Mouse (Mus musculus) adrenal gland, postnatal 4 days (tissue): ENCODE results near the gene Akap8. TPM values are rescaled to one million over a fixed set of nuclear protein-coding genes. Genes with fewer than 3 reads are reported as not detected.

Experiments used
- DNase-seq, 2 experiments: peaks; one replicate each; pipeline ENCODE4 v3.0.0; 2021 to 2022; ENCODE audit warnings: low spot score in 2 of 2, mixed read lengths in 2 of 2
- total RNA-seq, 2 experiments: library from RNA; stranded (reverse); gene quantifications; 2 replicates each; pipeline ENCODE4 v1.2.3; 2021

Akap8 gene
- total RNA-seq, 2 experiments from 2014 or later, result 129 to 130 TPM

DNA sequence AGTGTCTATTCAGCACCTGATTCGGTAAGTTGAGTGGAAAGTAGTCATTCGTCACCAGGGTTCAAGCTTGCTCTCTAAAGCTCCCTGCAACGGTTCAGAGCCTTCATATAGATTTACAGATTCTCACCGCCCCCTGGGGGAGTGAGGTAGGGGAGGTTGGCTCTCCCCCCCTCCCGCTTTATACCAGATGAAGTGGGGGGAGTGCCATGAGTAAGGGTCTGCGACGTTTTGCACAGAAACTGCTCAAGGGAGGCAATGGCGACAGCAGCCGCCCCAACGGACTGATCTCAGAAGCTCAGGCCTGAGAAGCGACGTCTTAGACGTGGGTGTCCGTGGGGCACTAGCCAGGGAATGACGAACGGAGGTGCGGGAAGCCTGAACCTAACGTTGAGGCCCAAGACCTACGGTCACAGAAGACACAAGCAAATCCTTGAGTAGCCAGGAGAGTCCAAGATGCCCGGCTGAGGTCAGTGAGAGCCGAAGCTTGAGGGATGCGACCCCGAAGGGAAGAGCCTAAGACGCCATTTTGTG, 28.9 kb upstream of the Akap8 start:
- no peak for DNase-seq

DNA sequence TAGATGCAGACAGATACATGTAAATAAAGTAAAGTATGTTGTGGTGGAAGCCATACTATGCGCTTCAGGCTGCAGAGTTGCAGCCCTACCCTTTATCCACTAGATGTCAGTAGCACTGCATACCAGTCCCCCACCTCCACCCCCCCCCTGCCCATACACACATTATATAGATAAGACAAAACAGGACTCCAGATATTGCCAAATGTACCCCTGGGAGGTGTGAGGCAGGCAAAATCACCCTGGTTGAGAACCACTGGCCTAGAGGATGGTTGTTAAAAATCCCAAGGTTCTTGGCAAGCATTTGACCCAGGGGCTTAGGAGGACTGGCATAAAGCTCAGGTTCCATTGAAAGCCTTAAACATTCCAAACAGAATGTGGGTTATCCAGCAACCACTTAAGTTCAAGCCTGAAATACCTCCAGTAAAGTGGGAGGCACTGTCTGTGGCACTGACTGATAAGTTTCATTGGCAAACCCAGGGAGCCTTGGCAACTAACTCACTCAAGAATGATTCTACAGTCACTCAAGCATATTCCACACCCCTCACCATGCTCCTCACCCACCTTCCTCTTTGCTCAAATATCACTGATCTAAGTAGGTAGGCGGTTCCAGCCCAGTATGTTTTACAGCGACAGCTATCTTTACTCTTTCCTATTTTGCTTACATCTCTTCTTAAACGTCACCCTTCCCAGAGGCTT, 28.1 kb upstream of the Akap8 start:
- DNase-seq, result no peak

DNA sequence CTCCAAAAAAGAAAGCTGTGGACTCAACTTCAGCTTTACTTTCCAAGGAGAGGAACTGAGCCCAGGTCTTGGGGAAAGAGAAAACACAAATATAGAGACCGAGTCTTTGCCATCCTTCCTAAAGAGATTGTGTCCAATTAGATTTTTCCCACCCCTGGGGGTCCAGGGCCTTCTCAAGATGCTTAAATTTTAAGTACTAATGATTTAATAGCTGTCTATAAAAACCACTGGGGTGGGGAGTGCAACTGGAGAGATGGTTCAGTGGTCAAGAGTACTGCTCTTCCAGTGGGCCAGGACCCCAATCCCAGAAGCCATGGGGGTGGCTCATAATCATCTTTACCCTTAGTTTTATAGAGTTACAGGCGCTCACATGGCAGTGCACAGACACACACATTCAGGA, 27.4 kb upstream of the Akap8 start:
- no peak for DNase-seq

DNA sequence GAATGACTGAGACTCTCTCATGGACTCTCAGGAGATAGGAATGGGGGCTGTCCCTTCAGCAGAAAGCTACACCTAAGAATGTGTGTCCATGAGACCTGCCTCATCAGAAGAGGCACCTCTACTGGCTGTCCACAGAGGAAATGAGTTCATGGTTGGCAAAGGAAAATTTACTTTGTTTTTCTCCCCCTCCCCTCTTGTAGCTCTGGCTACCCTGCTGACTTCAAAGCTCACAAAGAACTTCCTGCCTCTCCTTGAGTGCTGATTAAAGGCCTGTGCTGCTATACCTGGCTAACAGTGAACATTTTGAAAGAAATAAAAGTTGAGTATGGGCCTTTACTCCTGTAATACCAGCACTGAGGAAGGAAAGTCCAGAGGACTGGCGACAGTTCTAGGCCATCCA, 20.1 kb upstream of the Akap8 start:
- DNase-seq, result no peak

DNA sequence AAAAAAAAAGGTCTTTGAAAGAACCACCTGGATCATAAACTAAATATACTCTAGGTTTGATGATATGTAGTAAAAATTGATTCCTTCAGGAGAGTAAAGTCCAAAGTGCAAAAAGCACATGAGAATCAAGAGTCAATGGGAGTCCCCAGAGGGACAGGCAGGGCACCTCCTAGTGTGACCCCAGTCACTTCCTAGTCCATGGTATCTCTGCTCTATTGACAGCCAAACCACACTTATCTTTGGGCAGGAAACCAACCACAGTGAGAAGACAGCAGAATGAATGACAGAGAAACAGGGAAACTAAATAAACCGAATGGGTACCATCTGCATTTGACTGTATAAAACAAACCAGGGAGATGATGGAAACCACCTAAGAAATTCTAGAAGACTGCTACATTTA, 19.1 kb upstream of the Akap8 start:
- DNase-seq, result no peak

DNA sequence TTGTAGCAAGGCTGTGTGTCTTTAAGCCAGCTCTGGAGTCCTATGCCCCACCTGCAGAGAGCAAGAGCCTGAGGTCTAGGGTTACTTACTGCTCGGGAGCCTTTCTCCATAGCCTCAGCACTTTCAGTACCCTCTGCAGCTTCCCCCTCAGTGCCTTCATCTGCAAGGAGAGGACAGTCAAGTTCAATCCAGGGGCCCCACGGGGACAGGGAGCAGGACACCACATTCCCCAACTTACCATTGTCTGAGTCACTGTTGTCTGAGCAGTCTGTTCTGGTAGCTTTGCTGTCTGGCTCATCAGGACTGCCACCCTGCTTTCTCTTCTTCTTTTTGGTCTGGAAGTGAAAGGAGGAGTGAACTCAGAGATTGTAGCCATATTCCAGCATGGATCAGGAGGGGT, 14.8 kb upstream of the Akap8 start:
- DNase-seq, result no peak

DNA sequence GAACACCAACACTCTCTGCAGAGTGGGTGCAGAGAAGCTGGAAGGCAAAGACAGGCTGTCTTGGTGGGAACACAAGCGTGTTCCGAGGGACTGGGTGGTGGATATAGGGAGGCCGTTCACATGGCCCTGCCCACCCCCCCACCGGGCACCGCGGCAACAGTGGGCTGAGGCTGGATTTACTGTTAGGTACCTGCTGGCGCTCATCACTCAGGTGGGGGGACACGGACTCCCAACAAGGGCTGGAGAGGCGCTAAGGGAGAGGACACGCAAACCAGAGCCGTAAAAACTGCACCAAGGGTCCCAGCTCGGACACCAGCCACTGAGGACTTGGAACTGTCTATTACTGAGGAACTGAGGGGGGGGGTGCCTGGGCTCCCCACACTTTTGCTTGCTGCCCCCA, 13.9 kb upstream of the Akap8 start:
- DNase-seq, result no peak

DNA sequence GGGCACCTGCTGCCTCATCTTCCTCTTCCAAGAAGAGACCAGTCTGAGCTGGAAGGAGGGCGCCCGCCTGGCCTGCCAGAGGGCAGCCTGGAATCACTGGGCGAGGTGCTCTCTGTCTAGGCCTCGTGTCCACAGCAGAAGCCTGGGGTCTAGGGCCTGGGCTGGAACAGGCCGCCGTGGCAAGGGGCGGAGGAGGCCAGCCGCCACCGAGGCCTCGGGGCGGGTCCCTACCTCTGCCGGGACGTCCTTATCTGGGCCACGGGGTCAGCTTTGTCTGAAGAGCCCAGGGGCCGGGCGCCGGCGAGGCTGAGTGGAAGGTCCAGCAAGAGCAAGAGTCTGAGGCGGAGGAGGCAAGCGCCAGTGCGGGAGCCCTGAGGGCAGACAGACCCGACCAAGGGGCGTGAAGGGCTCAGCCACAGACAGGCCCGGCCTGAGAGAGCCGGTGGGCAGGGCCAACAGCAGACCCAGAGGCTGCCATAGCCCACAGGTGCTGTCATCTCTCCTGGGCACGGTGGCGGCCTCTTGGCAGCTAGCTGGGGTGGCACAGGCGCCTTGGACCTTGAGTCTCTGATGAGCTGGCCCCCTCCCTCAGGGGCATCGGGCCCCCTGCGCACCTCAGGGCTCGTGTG, 12.8 kb upstream of the Akap8 start:
- DNase-seq, result no peak

DNA sequence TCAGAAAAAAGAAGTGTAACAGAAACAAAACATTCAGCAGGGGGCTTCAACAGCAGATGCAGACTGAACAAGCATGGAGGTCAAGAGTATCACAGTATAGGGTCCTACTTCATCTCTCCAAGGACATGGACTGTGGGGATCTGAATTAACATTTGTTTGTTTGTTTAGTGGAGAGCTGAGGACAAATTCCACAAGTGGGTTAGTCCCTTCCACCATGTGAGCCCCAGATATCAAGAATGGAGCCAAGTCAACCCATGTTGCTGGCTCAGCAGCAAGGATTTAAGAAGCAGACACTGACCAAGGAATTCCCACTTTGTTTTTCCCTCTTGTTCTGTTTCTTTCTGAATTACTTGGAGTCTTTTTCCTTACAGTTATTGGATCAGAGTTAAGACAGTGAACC, 6.5 kb upstream of the Akap8 start:
- no peak for DNase-seq

DNA sequence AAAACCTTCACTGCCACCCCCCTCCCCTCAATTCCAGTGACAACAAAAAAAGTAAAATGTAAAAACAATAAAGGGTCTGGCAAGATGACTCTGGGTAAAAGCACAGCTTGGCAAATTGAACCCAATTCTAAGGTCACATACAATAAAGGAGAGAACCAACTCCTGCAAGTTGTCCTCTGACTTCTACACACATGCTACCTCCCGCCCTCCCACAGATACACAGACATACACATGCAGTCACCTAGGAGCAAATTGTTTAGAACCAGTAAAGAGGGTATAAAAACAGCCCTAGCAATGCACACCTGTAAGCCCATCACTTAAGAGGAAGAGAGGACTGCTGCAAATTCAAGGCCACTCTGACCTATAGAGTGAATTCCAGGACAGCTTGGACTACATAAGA, 1.8 kb upstream of the Akap8 start:
- no peak for DNase-seq

DNA sequence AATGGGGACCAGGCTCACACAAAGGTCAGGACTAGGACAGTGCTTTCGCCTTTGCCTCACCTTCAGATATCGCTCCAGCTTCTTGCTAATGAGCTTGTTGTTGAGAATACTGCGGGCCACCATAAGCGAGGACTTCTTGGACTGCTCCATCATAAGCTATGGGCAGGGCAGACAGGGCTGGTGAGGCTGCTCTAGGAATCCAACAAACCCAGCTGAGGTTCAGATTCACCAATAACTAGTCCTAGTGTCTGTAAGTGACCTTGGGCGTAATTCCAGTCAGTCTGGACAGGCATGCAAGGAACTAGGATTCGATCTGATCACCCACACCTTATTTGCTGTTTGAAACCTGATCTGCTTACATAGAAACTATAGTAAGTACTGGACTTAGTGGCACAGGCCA, 798 bp upstream of the Akap8 start:
- no peak for DNase-seq

DNA sequence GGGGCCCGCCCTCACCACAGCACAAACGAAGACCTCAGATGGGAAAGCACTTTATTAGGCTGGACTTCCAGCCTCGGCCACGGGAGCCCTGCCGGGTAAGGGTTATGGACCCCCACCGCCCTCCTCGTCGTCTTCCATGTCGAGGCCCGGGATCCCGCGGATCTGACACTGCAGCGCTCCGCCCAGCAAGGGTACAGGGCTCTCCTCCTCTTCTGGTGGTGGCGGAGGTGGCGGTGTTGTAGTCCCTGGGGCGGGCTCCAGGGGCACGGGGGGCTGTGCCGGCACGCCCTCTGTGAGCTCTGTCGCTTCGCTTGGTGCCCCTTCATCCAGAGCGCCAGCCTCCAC, 324 bp upstream of the Akap8 start:
- no peak for DNase-seq

DNA sequence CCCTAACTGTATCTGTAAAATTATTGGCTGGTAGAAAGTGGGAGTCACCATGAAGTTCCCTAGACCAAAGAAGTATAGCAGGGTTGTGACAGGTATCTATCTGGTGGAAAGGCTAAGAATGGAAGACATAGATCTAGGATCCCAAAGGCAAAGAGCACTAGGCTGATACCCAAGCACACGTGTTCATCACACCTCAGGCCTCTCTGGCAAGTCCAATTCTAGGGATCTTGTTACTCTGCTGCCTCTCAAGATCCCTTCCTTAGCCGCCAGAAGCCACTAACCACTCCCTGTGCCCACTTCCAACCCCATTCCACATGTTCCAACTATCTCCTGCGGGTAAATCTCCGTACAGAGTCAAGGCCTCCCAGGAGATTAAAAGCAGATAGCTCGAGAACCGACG, 1.1 kb downstream of the Akap8 start:
- DNase-seq, result no peak

DNA sequence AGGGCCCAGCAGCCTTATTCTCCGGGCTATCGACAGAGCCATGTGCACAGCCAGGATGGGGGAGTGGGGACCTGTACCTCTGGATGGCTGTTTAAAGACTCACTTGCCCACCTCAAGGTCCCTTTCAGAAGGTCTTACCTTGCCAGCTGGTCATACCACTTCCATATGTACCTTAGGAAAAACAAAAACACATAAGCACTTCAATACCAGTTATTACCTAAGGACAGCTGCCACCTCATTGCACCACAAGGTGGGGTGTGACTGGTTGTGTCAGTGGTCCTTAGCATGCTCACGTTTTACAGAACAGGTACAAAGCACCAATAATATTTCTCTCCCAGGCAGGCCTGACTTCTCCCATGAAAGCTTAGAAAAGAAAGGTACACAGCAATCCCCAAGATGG, 3.3 kb downstream of the Akap8 start:
- no peak for DNase-seq

DNA sequence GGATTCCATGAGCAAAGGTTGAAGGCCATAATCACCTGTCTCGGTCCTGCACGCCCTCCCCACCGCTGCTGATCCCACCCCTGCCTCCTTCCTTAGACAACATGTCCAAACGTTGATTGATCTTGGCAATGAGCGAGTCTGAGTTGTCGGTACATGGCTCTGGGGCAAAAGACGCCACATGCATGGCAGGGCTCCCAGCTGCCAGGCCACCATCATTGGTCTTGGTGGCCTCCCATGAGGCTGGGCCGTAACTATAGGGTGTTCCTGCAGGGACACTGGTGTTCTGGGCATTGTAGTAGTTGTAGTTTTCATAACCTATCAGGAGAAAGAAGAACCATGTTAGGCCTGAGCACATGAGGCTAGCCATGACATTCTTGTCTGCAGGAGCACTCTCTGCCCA, 4.0 kb downstream of the Akap8 start:
- no peak for DNase-seq

DNA sequence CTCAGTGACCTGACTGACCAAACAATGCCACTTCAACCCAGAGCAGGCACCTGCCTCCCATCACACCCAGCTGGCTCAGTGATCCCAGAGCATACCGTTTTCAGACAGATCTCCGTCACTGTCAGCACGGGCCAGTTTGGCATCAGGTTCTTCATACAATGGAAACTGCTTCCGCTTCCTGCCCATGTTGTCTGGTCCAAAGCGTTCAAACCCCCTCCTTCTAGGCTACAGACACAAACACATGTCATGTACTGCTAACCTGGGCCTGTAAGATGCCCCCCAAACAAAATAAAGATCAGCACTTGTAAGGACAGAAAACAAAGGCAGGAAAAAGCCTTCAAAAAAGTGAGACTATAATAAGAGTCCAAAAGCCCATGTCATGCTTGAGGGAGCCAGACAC, 5.5 kb downstream of the Akap8 start:
- DNase-seq, result no peak

DNA sequence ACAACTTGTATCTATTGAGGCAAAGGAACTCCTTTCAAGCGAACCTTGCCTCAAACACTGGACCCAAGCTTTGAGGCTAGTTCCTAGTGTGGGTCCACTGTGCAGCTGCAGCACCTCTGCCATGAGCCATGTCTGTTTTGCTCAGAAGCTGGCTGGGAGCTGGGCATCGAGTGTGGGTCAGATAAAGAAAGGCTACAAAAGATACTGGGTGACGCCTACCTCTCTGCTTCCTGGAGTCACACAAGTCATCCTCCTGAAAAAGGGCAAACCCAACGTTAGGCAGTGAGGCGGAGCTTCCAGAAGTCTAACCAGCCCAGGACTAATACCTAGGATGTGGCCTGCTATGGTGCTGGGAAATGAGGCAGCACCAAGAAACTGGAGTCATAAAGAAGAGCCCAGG, 7.1 kb downstream of the Akap8 start:
- DNase-seq, result no peak

DNA sequence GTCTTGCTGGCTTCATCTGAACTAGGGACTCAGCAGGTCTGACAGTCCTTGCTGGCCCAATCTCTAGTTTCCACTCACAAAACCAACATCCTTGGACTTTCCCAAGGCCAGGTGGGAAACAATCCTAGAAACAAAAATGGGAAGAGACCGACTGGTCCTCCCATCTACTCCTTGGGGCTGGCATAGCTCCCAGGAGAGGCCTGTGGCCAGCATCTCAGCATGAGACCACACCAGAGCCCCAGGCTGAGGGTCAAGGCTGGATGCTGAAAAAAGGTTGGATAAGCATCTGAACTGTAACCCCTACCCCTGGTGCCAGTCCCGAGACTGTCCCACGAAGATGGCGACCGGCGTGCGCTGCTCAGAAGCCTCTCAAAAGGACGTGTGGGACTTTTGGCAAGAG, 8.2 kb downstream of the Akap8 start:
- DNase-seq, result no peak

DNA sequence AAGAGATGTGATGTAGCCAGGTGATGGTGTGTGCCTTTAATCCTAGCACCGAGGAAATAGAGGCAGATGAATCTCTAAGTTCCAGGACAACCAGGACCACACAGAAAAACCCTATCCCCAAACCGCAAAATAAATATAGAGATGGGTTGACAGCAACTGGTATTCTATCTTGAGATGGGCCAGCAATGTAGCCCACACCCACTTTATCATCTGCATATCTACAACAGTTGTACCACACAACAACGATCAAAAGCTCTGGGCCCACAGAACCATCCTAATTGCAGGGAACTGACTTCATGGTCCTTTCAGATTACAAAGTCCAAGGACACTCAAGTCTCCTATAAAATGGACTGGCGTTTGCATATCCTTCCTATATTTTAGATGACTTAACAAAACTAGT, 13.1 kb downstream of the Akap8 start:
- no peak for DNase-seq

DNA sequence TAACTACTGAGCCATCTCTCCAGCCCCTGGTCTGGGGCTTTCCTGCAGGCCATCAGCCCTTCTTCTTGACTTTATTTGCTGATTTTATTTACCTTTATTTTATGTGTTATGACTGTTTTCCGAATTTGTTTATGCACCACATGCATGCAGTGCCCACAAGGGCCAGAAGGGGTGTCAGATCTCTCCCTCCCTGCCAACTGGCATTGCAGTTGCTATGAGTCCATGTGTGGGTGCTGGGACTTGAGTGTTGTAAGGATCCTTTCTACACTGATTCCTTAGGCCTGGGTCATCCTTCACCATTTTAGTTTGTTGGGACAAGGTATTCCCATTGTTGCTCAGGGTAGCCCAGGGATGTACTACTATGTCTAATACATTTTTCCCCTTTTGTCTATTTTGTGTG, 22.9 kb downstream of the Akap8 start:
- no peak for DNase-seq

DNA sequence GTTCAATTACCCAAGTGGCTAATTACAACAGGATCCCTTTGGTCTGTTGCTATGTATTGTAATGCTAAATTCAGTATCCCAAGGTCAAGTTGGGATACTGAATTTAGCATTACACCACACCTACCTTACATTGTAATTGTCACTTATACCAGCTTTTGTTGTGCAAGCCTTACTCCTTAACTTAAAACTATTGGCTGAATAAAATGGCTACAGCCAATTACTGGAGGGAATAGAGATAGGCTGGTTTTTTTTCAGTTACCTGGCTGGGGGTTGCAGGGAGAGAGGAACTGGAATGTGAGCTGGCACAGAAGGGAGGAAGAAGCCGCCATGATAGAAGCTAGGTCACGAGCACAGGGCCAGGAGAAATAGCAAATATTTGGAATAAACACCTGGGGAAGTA, 25.1 kb downstream of the Akap8 start:
- DNase-seq, result no peak

DNA sequence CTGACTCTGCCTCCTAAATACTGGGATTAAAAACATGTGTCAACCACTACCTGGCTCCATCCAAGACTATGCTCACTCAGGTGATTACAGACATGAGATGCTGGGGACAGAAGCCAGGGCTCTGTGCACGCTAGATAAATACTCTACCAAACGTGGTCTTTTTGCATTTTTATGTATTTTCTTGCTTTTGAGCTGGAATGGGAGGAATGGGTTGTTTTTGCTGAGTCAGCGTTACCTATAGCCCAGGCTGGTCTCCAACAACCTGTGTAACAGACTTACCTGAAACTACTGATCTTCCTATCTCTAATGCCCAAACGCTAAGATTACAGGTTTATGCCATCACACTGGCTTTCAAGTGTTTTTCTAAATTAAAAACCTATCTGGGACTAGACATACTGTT, 25.9 kb downstream of the Akap8 start:
- DNase-seq, result no peak

DNA sequence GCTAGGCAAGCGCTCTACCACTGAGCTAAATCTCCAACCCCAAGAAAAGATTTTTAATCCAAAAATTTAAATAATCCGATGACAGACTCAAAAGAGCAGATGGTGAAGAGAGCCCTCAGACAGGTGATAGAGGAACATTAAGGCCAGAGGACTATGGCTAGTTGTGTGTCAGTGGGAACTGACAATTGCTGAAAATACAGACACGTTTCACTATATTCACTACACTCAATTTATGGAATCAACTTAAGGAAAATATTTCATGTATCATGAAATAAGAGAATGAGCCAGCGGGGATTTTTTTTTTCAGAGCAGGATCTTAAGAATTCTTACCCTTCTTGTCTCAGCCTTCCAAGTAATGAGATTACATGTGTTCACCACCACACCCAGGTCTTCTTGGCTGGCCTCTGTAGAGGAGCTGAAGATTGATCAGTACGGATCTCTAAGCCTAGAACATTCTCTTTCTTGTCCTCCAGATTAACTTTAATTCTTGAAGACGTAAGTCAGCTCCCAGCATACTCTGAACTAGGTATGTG, 35.8 kb downstream of the Akap8 start:
- DNase-seq, result no peak
